10 mouse cellular contexts compared by ENCODE assay signal in genomic region chr9:89841866-89842775, GRCm38 (mm10).
DNase-seq lines count a peak whose midpoint lies in the region; ATAC-seq lines count a peak whose summit lies in the region.
"Had no signal": no experiment of that assay in that cellular context is flagged by ENCODE, and none has a peak within 500 bp of the region (broad histone marks: within the 10 kb centered on the region; RNA-seq: fewer than 3 reads in every experiment).

No protein-coding gene starts in this region.

- H3K36me3 ChIP-seq in lung, embryonic 15.5 days, result no peaks in the 10 kb centered on the region
- H3K36me3 ChIP-seq in liver, embryonic 12.5 days, result no peaks in the 10 kb centered on the region

- H3K4me2 ChIP-seq in lung, embryonic 15.5 days, result no peak overlapping the region
- no peak overlapping the region for H3K4me2 ChIP-seq in liver, embryonic 12.5 days

- H3K9me3 ChIP-seq in lung, embryonic 15.5 days, result no peaks in the 10 kb centered on the region
- no peaks in the 10 kb centered on the region for H3K9me3 ChIP-seq in liver, embryonic 12.5 days (replicated peaks)
- H3K9me3 ChIP-seq: megakaryocyte, embryonic 14.5 days had no signal

- H3K27ac ChIP-seq in lung, embryonic 15.5 days, result no peak overlapping the region
- no peak overlapping the region for H3K27ac ChIP-seq in liver, embryonic 12.5 days

- no peaks in the 10 kb centered on the region for H3K4me1 ChIP-seq in lung, embryonic 15.5 days
- no peaks in the 10 kb centered on the region for H3K4me1 ChIP-seq in liver, embryonic 12.5 days
- H3K4me1 ChIP-seq: megakaryocyte, embryonic 14.5 days had no signal

- no peak overlapping the region for H3K4me3 ChIP-seq in lung, embryonic 15.5 days
- H3K4me3 ChIP-seq in liver, embryonic 12.5 days, result no peak overlapping the region
- H3K4me3 ChIP-seq: megakaryocyte, embryonic 14.5 days had no signal

- no peak for DNase-seq in lung, postnatal 14 days
- DNase-seq in frontal cortex, postnatal 36 days (ENCODE audit: low spot score in 2 of 2), result peak; percentile 63 to 66
- peak; percentile 36 to 67 for DNase-seq in left cerebral cortex, adult 8-10 months (ENCODE audit: low spot score in 2 of 2)
- DNase-seq in right cerebral cortex, postnatal 14 days, result peak; percentile 19
- no peak for DNase-seq in thymus, postnatal 25 days
- DNase-seq: cerebellum, postnatal 36 days had no signal

- no peak overlapping the region for H3K9ac ChIP-seq in lung, embryonic 15.5 days
- no peak overlapping the region for H3K9ac ChIP-seq in liver, embryonic 12.5 days

- H3K27me3 ChIP-seq in lung, embryonic 15.5 days, result no peaks in the 10 kb centered on the region
- H3K27me3 ChIP-seq in liver, embryonic 12.5 days (replicated peaks), result no peaks in the 10 kb centered on the region

- peak; percentile 41; the same call in 1 of the 2 replicates for ATAC-seq in lung, embryonic 15.5 days (ENCODE audit: borderline replicate concordance, extremely low read depth, low FRiP score, low TSS enrichment)
- ATAC-seq in erythroid progenitor cell, adult 5-6 weeks (replicated peaks; ENCODE audit: low FRiP score, poor library complexity, severe bottlenecking), result no peak
- no peak for ATAC-seq in liver, embryonic 12.5 days

- 54% methylated on average over 12 of the region's 12 CpGs for WGBS in lung, embryonic 15.5 days
- WGBS in liver, embryonic 12.5 days (ENCODE audit: insufficient replicate concordance), result 50% methylated on average over 12 of the region's 12 CpGs

Comparison
In these comparisons a context has a peak if more than half of its experiments do, and no peak if none do; other contexts are left out.
1. DNase-seq: peak in frontal cortex, postnatal 36 days (2 of 2), left cerebral cortex, adult 8-10 months (2 of 2) and right cerebral cortex, postnatal 14 days (single experiment); none in lung, postnatal 14 days (single experiment) and thymus, postnatal 25 days (single experiment).